Mouse (Mus musculus) cortical plate, adult 2 months (tissue): ENCODE measurements at regions not wholly inside any gene's neighbourhood (a gene's known extent, or its start where the extent isn't known, plus 50 kb on each side); places are given as distances from the start of the nearest gene placed in this dataset.
"Not testable (repeated sequence)": the region's sequence is repeated elsewhere in the genome, so short reads cannot be mapped to it uniquely, and the experiment has no call there.

Experiments
- CTCF ChIP-seq: fragments of 200-500 bp; IDR thresholded peaks from 2 replicates; pipeline ENCODE4 v1.5.1; 2011; ENCODE audit warnings: mild to moderate bottlenecking, control low read depth, low read length; ENCODE audit not compliant: insufficient read depth; ENCODE audit errors: extremely low read depth
- POLR2A ChIP-seq: fragments of 200-500 bp; IDR thresholded peaks from 2 replicates; pipeline ENCODE4 v1.6.1; 2011; ENCODE audit warnings: mild to moderate bottlenecking, low read length, control low read depth; ENCODE audit not compliant: insufficient read depth; ENCODE audit errors: extremely low read depth

- TF ChIP-seq CTCF, POLR2A: not testable (repeated sequence)
These were observed 73.9 kb upstream of the Elmo1 start for GRCm38 (mm10) chr13:20016454-20016853.
